Mouse (Mus musculus): ENCODE data around the gene Lce1b. TPM values are rescaled to one million over a fixed set of nuclear protein-coding genes. Genes with fewer than 3 reads are reported as not detected.

Lce1b gene
- polyA plus RNA-seq, 1 experiment, result 67.0 TPM

GRCm38 (mm10) chr3:92637745-92638652 is 18.7 kb downstream of the Lce1b start:
- Histone ChIP-seq H3K4me1 (ENCODE audit: control insufficient read depth, insufficient read depth, low read length) (no peaks in the 10 kb centered on the region), H3K4me3 (replicated peaks; ENCODE audit: extremely low read depth, low read depth, low read length) (no peak overlapping the region)
- DNase-seq, result no peak
- WGBS, result 43% methylated on average over 1 of the region's 1 CpGs
- TF ChIP-seq POLR2A (IDR thresholded peaks at IDR 0.05; ENCODE audit: borderline replicate concordance, extremely low read depth, low read depth, low read length) (no peak), CTCF (IDR thresholded peaks at IDR 0.05; ENCODE audit: insufficient read depth, low read length) (no peak)

DNA sequence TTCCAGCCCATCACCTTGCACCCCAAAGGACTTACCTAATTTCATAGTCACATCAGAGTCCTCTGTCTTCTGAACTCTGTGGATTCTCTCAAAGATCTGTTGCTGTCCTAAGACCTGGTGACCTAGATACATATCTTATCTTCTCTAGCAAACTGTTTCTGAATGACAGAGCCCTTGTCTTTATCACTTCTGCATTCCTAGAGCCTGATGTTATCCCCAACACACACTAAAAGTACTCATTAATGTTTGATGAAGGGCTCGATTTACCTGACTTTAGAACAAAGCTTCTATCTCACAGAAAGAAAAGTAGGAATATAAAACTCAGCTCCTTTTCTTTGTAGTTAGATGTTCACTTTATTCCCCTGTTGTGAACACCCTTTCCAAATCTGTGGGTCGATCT is 35.2 kb downstream of the Lce1b start, which contains the start of gene Lce6a:
Gene Lce6a (minus strand): TSS at position 101 of the 400 bp plus-strand sequence.
- no peak for DNase-seq
- TF ChIP-seq CTCF (IDR thresholded peaks at IDR 0.05; ENCODE audit: insufficient read depth, low read length), result no peak
- no peak for TF ChIP-seq POLR2A (IDR thresholded peaks at IDR 0.05; ENCODE audit: borderline replicate concordance, extremely low read depth, low read depth, low read length)
- Histone ChIP-seq H3K4me1 (ENCODE audit: control insufficient read depth, insufficient read depth, low read length) (no peaks in the 10 kb centered on the region), H3K4me3 (replicated peaks; ENCODE audit: extremely low read depth, low read depth, low read length) (no peak within 1 kb of the TSS)
- 58% methylated on average over 2 of the region's 2 CpGs for WGBS

DNA sequence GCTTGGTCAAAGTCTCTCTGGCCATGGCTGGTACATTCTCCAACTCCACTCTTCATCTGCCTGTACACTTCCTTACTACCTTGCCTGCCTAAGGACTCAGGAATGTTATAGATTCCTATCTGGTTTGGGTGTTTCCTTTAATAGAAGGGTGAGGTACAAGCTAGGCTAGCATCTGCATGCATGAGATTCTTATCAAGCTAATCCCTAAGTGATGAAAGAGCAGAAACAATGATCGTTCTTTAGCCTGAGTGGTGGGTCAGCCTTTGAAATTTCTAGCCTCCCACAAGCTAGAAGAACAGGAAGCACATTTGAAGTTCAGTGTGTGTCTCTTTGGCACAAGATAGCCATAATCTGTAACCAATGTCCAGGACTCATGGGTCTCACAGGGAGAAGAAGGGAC is 46.9 kb downstream of the Lce1b start:
- TF ChIP-seq POLR2A (IDR thresholded peaks at IDR 0.05; ENCODE audit: borderline replicate concordance, extremely low read depth, low read depth, low read length) (no peak), CTCF (IDR thresholded peaks at IDR 0.05; ENCODE audit: insufficient read depth, low read length) (no peak)
- no peaks in the 10 kb centered on the region for H3K4me1 ChIP-seq (ENCODE audit: control insufficient read depth, insufficient read depth, low read length)
- no peak overlapping the region for H3K4me3 ChIP-seq (replicated peaks; ENCODE audit: extremely low read depth, low read depth, low read length)
- DNase-seq, result no peak
- 26% methylated on average over 1 of the region's 1 CpGs for WGBS

DNA sequence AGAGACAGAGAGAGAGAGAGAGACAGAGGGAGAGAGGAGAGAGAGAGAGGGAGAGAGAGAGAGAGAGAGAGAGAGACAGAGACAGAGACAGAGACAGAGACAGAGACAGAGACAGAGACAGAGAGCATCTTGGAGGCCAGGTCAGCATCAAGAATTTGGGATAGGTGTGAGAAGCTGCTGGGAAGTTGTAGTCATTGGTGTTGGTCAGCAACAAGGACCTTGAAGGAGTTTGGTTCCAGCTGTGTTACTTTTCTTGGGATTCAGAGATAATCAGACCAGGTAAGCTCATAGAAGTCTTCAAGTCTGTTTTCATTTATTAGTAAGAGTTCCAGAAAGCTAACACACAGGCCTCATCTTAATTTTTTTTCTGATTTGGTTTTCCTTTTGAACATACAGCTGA is 49.3 kb downstream of the Lce1b start, which contains the start of gene 2210017I01Rik:
Gene 2210017I01Rik (minus strand): TSS at position 101 of the 400 bp plus-strand sequence.
- no peaks in the 10 kb centered on the region for H3K4me1 ChIP-seq (ENCODE audit: control insufficient read depth, insufficient read depth, low read length)
- no peak within 1 kb of the TSS for H3K4me3 ChIP-seq (replicated peaks; ENCODE audit: extremely low read depth, low read depth, low read length)
- no peak for DNase-seq
- TF ChIP-seq CTCF (IDR thresholded peaks at IDR 0.05; ENCODE audit: insufficient read depth, low read length), result no peak
- no peak for TF ChIP-seq POLR2A (IDR thresholded peaks at IDR 0.05; ENCODE audit: borderline replicate concordance, extremely low read depth, low read depth, low read length)

Other genes starting within 250 kb of the Lce1b start
- gene Sprr2i, start 248.9 kb downstream of the Lce1b start, polyA plus RNA-seq (2012; rRNA removed), result 1.1 TPM in 1 of 2 replicates, not detected in the other
- 6.1 TPM in 1 of 2 replicates, not detected in the other for gene Sprr2j-ps, start 238.8 kb downstream of the Lce1b start, polyA plus RNA-seq (2012; rRNA removed)
- gene Gm9774, start 227.5 kb downstream of the Lce1b start, polyA plus RNA-seq (2012; rRNA removed), result 5.0 and 6.3 TPM in 2 replicates
- gene Sprr2k, start 224.3 kb downstream of the Lce1b start, polyA plus RNA-seq (2012; rRNA removed), result 1.1 TPM in 1 of 2 replicates, not detected in the other
- 48.2 TPM in 1 of 2 replicates, not detected in the other for gene Sprr1b, start 218.1 kb downstream of the Lce1b start, polyA plus RNA-seq (2012; rRNA removed)
- 0.12 and 568 TPM in 2 replicates for gene Sprr3, start 198.2 kb downstream of the Lce1b start, polyA plus RNA-seq (2012; rRNA removed)
- 5.1 and 220 TPM in 2 replicates for gene Sprr1a, start 171.0 kb downstream of the Lce1b start, polyA plus RNA-seq (2012; rRNA removed)
- not detected in 2 replicates for gene Sprr4, start 156.4 kb downstream of the Lce1b start, polyA plus RNA-seq (2012; rRNA removed)
- 2.3 TPM in 1 of 2 replicates, not detected in the other for gene 2310046K23Rik, start 122.4 kb downstream of the Lce1b start, polyA plus RNA-seq (2012; rRNA removed)
- 0.16 and 0.24 TPM in 2 replicates for gene Ivl, start 83.2 kb downstream of the Lce1b start, polyA plus RNA-seq (2012; rRNA removed)
- gene Smcp, start 67.9 kb downstream of the Lce1b start, polyA plus RNA-seq (2012; rRNA removed), result 0.92 TPM in 1 of 2 replicates, not detected in the other
- 1.3 TPM in 1 of 2 replicates, not detected in the other for gene 2210017I01Rik, start 49.4 kb downstream of the Lce1b start, polyA plus RNA-seq (2012; rRNA removed)
- not detected in 2 replicates for gene Lce6a, start 35.3 kb downstream of the Lce1b start, polyA plus RNA-seq (2012; rRNA removed)
- gene Lce1a1, start 8.6 kb downstream of the Lce1b start, polyA plus RNA-seq (2012; rRNA removed), result 47.3 TPM in 1 of 2 replicates, not detected in the other
- 74.9 TPM in 1 of 2 replicates, not detected in the other for gene Lce1a2, start 13.4 kb upstream of the Lce1b start, polyA plus RNA-seq (2012; rRNA removed)
- 0.18 and 55.3 TPM in 2 replicates for gene Lce1c, start 22.3 kb upstream of the Lce1b start, polyA plus RNA-seq (2012; rRNA removed)
- gene Lce1d, start 30.3 kb upstream of the Lce1b start, polyA plus RNA-seq (2012; rRNA removed), result 77.1 TPM in 1 of 2 replicates, not detected in the other
- gene Lce1e, start 52.1 kb upstream of the Lce1b start, polyA plus RNA-seq (2012; rRNA removed), result 25.3 TPM in 1 of 2 replicates, not detected in the other
- 38.2 TPM in 1 of 2 replicates, not detected in the other for gene Lce1f, start 63.4 kb upstream of the Lce1b start, polyA plus RNA-seq (2012; rRNA removed)
- gene Gm38119, start 82.2 kb upstream of the Lce1b start, polyA plus RNA-seq (2012; rRNA removed), result 0.34 TPM in 1 of 2 replicates, not detected in the other
- gene Lce1g, start 95.4 kb upstream of the Lce1b start, polyA plus RNA-seq (2012; rRNA removed), result 23.0 TPM in 1 of 2 replicates, not detected in the other
- gene Lce1h, start 108.1 kb upstream of the Lce1b start, polyA plus RNA-seq (2012; rRNA removed), result 17.7 TPM in 1 of 2 replicates, not detected in the other
- 20.2 TPM in 1 of 2 replicates, not detected in the other for gene Lce1i, start 122.0 kb upstream of the Lce1b start, polyA plus RNA-seq (2012; rRNA removed)
- gene Lce1j, start 133.6 kb upstream of the Lce1b start, polyA plus RNA-seq (2012; rRNA removed), result 17.7 TPM in 1 of 2 replicates, not detected in the other
- 22.2 TPM in 1 of 2 replicates, not detected in the other for gene Lce1k, start 151.0 kb upstream of the Lce1b start, polyA plus RNA-seq (2012; rRNA removed)
- gene Kprp, start 170.3 kb upstream of the Lce1b start, polyA plus RNA-seq (2012; rRNA removed), result 22.9 TPM in 1 of 2 replicates, not detected in the other
- 20.4 TPM in 1 of 2 replicates, not detected in the other for gene Lce1l, start 194.4 kb upstream of the Lce1b start, polyA plus RNA-seq (2012; rRNA removed)
- 4.0 TPM in 1 of 2 replicates, not detected in the other for gene 2310050C09Rik, start 213.3 kb upstream of the Lce1b start, polyA plus RNA-seq (2012; rRNA removed)

Data from lung, adult 2 months (tissue).